Mouse (Mus musculus) induced T-regulatory cell, adult 2 months (primary cell): Measurements from ENCODE around the gene Atg4b.

Experiments used
- DNase-seq: peaks from one replicate; pipeline ENCODE4 v3.0.0-alpha.2; 2012; ENCODE audit warnings: low read depth

The Atg4b gene

GRCm38 (mm10) chr1:93751290-93751689 is at the start of gene Atg4b:
Gene Atg4b (plus strand): TSS chr1:93751500.
- no peak for DNase-seq

- DNase-seq = no peak
Observed at GRCm38 (mm10) chr1:93702106-93702505, 49.2 kb upstream of the Atg4b start.

- no peak for DNase-seq
Observed at GRCm38 (mm10) chr1:93703472-93704048, 47.7 kb upstream of the Atg4b start.

DNA sequence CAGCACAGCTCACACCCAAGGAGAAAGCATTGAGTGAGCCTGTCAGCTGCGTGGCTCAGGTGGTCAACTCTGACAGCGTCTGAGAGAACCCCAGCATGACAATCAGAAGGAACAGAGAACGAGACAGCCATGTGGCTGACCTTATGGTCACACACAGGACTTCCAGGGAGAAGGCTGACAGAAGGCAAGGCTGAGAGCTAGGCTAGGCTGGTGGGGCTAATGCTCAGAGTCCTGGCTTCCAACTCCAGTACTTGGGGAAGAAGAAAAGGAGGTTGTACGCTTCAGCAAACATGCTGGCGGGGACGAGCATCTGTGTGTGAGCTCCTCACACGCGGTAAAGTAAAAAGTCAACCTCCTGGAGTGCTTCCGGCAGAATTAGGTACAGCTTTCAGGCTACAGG is 47.0 kb upstream of the Atg4b start:
- no peak for DNase-seq

DNA sequence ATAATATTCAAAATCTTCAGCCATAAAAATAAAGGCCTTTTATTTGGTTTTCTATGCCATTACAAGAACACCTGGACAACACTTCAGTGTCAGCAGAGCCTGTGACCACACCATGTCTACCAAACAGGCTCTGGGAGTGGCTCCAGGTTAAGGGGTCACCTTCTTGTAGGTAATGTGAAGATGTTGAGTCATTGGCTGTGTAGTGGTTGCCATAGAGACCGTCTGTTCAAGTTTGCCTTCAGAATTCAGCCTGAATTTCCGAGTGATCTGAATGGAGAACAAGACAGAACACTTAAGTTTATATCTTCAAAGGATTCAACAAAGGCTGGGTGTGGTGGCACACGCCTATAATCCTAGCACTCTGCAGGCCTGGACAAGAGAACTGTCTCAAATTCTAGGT is 45.9 kb upstream of the Atg4b start:
- no peak for DNase-seq

DNA sequence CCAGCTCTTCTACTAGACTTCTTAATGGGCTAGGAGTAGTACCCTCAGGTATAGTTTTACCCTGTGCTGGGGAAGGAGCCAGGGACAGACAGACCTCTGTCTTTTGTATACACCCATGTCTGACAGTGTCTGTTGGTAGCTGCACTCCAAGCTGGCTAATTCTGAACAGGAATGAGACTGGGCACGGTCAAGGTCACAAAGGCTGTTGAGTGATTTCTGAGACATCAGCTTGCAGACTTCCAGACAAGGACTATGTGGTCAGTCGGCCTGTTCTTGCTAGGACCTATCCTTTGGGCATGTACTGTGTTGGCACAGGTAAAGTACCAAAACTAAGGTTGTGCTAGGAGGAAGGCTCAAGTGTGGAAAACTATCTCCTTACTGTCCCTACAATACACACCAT is 35.1 kb upstream of the Atg4b start:
- no peak for DNase-seq

DNA sequence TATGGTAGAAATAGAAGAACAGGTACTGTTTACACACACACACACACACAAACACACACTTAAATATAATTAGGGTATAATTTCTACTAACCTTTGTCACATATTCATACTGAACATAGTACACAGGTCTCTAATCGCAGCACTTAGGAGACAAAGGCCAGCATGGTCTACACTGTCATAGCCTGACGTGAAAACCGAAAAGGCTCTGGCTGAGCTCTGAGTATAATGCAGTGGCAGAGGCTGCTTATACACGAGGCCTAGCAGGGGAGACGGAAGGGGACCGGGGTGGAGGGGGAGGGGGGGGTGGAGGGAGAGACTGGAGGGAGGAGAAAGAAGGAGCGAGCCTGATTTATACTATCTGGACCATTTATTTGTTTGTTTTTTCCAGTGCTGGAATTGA is 29.7 kb upstream of the Atg4b start:
- DNase-seq = no peak

DNA sequence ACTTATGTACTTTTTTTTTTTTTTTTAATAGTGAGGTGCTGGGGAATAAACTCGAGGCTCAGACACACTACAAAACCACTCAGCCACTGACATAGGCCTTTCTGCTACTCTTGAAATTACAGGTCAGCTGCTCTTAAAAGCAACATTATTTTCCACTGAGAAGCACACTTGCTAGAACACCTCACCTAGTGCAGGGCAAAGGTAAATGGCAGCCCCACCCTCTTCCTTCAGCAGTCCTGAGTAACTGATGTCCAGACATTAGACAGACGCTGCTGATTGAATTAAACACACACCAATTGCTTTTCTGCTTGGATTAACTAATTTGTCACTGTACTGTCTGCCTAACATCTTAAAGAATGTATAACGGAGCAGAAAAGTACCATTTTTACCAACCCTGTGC is 26.7 kb upstream of the Atg4b start:
- DNase-seq = no peak

GRCm38 (mm10) chr1:93725665-93726064 is 25.6 kb upstream of the Atg4b start:
- no peak for DNase-seq

GRCm38 (mm10) chr1:93726116-93726515 is 25.2 kb upstream of the Atg4b start:
- DNase-seq = no peak

DNA sequence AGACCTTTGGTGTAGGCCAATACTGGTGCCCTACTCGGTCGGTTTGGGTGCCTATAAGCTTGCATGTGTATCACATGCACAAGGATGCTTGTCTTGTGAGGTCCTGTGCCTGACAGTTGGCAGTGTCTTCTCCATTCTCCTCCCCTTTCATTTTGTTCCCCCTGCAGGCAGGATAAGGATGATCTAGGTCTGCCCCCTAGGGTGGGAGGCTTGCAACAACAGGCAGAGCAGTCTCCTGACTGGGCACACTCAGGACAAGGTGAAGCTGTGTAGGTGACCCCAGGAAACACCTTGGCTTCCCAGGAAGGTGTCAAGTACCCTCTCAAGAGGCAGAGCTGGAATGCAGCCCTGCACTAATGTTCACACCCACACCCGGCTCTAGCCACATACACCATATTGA is 24.3 kb upstream of the Atg4b start:
- DNase-seq = peak; percentile 50

DNA sequence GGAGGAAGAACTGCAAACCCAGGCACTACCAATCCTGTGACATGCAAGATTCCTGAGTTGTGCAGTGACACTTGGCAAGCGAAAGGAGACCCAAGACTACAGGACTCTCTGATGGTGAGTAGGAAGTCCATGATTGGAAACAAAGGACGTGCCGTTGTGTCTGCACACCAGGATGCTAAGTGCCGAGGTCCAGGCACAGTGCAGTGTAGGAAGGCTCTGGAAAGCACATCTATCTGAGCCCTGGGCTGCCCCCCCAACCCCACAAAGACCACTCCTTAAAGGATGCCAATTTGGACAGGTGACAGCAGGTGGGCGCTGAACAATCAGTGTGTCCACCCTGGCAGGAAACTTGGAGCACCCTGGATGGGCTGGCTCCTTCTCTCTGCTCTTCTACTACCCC is 20.2 kb upstream of the Atg4b start:
- DNase-seq = no peak

DNA sequence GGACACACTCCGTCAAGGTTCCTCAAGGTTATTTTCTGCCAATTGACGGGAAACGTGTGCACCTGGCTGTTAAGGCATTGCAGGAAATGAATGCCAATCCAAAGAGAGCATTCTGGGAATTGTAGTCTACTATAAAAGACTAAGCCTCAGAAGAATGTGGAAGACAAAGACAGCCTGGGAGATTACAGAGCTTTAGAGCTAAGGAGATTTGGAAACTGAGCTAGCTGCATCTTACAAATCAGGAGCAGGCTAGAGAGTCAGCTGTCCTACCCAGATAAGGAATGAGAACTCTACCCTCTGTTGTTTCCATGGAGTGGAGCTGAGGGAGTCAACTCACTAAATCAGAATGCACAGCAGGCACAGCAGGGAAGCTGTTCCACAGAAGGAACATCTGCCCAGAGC is 19.4 kb upstream of the Atg4b start:
- DNase-seq = no peak

DNA sequence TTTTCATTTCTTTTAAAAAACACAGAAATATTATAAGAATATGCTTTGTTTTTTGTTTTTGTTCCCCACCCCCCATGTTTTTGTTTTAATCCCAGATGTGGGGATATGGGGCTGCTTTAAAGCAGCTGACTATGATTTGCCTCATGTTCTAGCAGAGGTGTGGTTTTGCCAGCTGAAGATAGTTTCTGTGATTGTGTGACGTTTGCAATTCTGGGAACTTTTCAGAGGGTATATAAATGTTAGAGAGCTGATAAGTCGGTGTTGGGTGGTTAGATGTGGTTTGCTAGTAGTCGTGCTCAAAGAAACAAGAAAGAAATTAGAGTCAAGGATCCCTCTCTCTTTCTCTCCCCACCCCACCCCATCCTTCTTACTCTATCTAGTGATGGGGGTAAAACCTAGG is 15.4 kb upstream of the Atg4b start:
- DNase-seq = peak; percentile 18

DNA sequence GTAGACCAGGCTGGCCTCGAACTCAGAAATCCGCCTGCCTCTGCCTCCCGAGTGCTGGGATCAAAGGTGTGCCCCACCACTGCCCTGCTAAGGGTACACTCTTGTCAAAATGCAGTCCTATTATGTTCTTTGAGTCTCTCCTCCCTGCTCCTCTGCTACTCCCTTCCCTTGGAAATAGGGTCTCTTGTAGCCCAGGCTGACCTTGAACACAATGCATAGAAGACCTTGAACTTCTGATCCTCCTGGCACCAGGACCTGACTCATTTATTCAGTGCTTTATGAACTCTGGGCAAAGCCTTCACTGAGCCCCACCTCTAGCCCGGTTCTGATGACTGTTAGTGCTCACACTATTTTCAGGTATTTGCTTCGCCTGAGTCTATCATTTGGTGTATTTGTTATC is 13.6 kb upstream of the Atg4b start:
- DNase-seq = no peak

DNA sequence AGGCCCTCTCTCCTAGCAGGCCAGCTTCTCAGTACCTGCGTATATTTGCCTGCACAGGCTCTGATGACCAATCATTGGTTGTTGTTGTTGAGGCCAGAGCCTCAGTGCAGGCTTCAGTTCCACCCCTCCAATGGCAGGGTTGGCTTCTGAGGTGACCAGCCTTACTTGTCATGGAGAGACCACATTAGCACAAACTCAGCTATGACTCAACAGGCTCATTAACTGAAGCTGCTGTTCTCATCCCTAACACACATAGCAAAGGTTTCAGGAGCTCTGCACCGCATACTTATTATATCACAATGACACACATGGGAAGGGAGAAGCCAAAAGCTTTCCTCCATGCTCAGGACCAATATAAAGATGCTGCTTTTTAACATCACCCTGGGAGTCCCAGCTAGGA is 10.6 kb upstream of the Atg4b start:
- DNase-seq = no peak

- no peak for DNase-seq
Observed at GRCm38 (mm10) chr1:93741987-93742386, 9.3 kb upstream of the Atg4b start.

DNA sequence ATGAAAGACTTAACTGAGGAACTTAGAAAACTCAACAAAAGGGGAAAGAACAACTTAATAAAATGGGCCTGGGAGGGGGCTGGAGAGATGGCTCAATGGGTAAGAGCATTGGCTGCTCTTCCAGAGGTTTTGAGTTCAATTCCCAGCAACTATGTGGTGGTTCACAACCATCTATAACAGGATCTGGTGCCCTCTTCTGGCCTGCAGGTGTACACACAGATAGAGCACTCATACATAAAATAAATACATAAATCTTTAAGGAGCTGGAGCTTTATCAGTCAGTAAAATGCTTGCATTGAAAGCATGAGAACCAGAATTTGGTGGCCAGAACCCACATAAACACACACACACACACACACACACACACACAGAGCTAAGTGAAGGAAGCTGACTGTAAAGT is 8.4 kb upstream of the Atg4b start:
- DNase-seq = peak; percentile 38

DNA sequence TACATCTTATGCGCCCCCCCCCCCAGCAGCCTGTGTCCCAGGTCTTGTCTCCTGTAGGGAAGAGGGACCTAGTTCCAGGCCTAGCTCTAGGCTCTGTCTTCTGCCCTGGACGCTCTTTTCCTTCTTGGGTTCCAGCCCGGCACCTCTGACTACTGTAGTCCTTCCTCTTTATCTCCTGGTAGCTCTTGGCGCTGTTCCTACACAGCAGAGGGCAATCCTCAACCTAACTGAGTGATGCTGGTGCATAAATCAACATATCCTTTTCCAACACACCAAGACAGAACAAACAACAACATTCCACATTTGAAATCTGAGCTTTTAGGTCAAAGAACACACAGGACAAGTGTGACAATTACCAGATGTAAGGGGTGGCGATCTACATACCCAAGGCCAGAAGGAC is 5.1 kb upstream of the Atg4b start:
- DNase-seq = no peak

- no peak for DNase-seq
Observed at GRCm38 (mm10) chr1:93748539-93748938, 2.8 kb upstream of the Atg4b start.

- DNase-seq = peak; percentile 54
Observed at GRCm38 (mm10) chr1:93753911-93754572, 2.7 kb downstream of the Atg4b start.

DNA sequence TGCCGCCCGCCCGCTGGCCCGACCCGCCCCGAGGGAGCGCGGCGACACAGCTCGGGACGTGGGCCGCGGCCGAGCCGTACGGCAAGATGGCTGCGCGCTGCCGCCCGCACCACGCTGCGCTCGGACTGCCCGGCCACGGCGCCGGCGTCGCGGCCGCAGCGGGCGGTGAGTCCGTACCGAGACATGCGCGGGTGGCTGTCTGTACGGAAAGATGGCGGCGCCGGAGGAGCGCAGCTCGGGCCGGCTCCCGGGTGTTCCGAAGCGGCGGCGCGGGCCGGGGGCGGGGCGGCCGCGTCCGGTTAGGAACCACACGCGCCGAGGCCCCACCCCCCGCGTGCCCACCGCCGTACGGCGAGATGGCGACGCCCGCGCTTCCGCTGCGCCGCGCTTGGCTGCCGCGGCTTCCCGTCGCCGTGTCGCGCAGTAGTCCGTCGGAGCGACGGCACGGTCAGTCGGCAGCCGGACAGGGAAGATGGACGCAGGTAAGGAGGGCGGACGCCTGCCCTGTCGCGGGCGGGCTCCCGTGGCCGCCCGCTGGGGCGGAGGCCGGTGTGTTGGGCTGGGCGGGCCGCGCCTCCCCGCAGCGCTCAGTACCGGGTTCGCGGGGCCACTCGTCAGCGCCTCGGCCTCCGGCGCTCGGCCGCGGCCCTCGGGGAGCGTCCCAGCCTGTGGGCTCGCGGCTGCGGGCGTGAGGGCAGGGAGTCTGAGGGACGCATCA is 3.4 kb downstream of the Atg4b start, which contains the start of gene Thap4:
Thap4 (minus strand) TSS at position 292 of the 718 bp plus-strand sequence.
- DNase-seq = peak; percentile 91

DNA sequence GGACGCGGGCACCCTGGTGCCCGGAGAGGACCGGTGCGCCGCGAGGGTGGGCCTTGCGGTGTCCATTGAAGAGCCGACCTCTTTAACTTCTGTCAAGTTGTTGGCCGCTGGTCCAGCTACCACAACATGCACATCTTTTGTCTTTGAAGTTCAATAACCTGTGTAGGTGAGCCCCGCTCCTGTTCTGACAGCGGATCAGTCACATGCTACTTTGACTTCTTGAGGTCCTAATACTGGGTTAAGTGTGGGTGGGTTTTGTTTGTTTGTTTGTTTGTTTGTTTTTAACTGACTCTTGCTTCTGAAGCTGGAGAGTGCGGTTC is 4.0 kb downstream of the Atg4b start:
- DNase-seq = no peak

DNA sequence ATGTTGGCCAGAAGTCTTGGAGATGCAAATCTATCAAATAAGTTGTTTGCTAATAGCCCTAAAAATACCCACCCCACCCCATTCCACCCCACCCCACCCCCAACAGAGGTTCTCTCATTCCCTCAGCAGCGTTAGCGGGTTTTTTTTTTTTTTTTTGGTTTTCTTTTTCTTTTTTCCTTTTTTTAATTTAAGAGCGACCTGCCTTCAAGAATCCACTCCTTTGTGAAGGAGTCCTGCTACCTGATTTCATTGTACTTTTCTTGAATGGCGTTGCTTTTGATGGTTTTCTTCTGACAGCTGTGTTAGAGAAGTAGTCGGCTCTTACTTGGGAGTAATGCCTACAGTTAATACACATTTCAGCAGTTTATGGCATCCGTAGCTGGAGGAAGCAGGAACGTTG is 4.3 kb downstream of the Atg4b start:
- DNase-seq = peak; percentile 29
